Mouse (Mus musculus) lung, embryonic 16.5 days (tissue): ENCODE measurements around the gene Cmas. TPM values are rescaled to one million over a fixed set of nuclear protein-coding genes. Genes with fewer than 3 reads are reported as not detected.

Source experiments
- ATAC-seq: fragments of 200-750 bp; cut with Nextera tagmentation; 2 replicates; pipeline ENCODE4 v1.8.0; 2017; ENCODE audit warnings: low read depth, mild to moderate bottlenecking, moderate library complexity
- H3K27ac ChIP-seq: fragments of 300-500 bp; sonication (generic); 2 replicates; pipeline ENCODE4 v1.5.1; 2014; ENCODE audit warnings: mild to moderate bottlenecking, control low read depth, low read length
- H3K27me3 ChIP-seq: fragments of 300-500 bp; sonication (generic); 2 replicates; pipeline ENCODE4 v1.6.1; 2014; ENCODE audit warnings: low read depth, low read length, mixed read lengths; ENCODE audit not compliant: control insufficient read depth, insufficient read depth
- H3K36me3 ChIP-seq: fragments of 300-500 bp; sonication (generic); 2 replicates; pipeline ENCODE4 v1.6.1; 2014; ENCODE audit warnings: low read length; ENCODE audit not compliant: control insufficient read depth, insufficient read depth
- H3K4me1 ChIP-seq: fragments of 300-500 bp; sonication (generic); replicated peaks from 2 replicates; pipeline ENCODE4 v1.6.1; 2014; ENCODE audit warnings: low read length, mixed read lengths; ENCODE audit not compliant: control insufficient read depth, insufficient read depth
- H3K4me2 ChIP-seq: fragments of 300-500 bp; sonication (generic); 2 replicates; pipeline ENCODE4 v1.6.1; 2014; ENCODE audit warnings: low read depth, low read length, control low read depth
- H3K4me3 ChIP-seq: fragments of 300-500 bp; sonication (generic); 2 replicates; pipeline ENCODE4 v1.5.1; 2014; ENCODE audit warnings: mild to moderate bottlenecking, low read length, control low read depth
- H3K9ac ChIP-seq: fragments of 300-500 bp; sonication (generic); 2 replicates; pipeline ENCODE4 v1.6.1; 2014; ENCODE audit warnings: low read length, control low read depth
- H3K9me3 ChIP-seq: fragments of 300-500 bp; sonication (generic); 2 replicates; pipeline ENCODE4 v1.6.1; 2016; ENCODE audit warnings: low read length; ENCODE audit not compliant: control insufficient read depth
- WGBS: fragments of 180-500 bp; shearing (Covaris S2); extraction: QIAGEN DNeasy Blood & Tissue Kit; methylation state at CpG from one replicate; pipeline ENCODE4 v1.1.7; 2014; 5-methylcytosine and 5-hydroxymethylcytosine counted together
- polyA plus RNA-seq: library from polyadenylated mRNA; unstranded; fragments of >200 nt; fragmentation: Nextera tagmentation; extraction: Ambion mirVana; gene quantifications from 2 replicates; pipeline ENCODE4 v1.2.1, GENCODE M21; 2015

The Cmas gene
- polyA plus RNA-seq, 1 experiment from 2014 or later = 65.1 TPM

- peaks cover 3% of the 10 kb centered on the region; the same call in 1 of the 2 replicates for H3K27me3 ChIP-seq
- peaks cover 16% of the 10 kb centered on the region for H3K4me1 ChIP-seq
- no peak for ATAC-seq
- WGBS = 79% methylated on average over 2 of the region's 2 CpGs
- no peak overlapping the region for H3K9ac ChIP-seq
- H3K9me3 ChIP-seq = no peaks in the 10 kb centered on the region
- H3K4me2 ChIP-seq = no peak overlapping the region
- no peak overlapping the region for H3K27ac ChIP-seq
- H3K36me3 ChIP-seq = peaks cover 5% of the 10 kb centered on the region
- H3K4me3 ChIP-seq = no peak overlapping the region
These were observed 3.1 kb downstream of the Cmas start for GRCm38 (mm10) chr6:142759633-142760032.

DNA sequence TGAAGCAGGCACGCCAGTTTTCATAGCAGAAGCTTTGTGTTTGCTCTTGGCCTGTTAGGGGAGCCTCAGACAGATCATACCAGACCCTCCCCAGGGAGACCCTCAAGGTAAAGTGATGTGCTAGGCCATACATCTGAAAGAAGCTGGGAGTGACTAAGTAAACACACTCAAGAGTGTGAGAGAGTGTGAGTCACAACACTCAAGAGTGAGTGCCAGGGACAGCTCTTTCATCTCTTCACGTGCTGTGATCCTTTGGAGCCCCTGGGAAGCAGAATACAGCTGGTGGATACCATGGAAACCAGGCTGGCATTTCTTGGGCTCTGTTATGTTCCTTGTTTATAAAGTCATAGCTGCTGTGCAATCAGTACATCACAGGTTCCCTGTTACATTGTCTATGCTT lies 8.4 kb downstream of the Cmas start:
- ATAC-seq = peak; percentile 54
- H3K4me3 ChIP-seq = no peak overlapping the region
- no peak overlapping the region for H3K9ac ChIP-seq
- no peaks in the 10 kb centered on the region for H3K9me3 ChIP-seq
- no peak overlapping the region for H3K4me2 ChIP-seq
- no peak overlapping the region for H3K27ac ChIP-seq
- H3K27me3 ChIP-seq = no peaks in the 10 kb centered on the region
- WGBS = 27% methylated on average over 2 of the region's 2 CpGs
- peaks cover 12% of the 10 kb centered on the region for H3K4me1 ChIP-seq
- peaks cover 22% of the 10 kb centered on the region for H3K36me3 ChIP-seq

DNA sequence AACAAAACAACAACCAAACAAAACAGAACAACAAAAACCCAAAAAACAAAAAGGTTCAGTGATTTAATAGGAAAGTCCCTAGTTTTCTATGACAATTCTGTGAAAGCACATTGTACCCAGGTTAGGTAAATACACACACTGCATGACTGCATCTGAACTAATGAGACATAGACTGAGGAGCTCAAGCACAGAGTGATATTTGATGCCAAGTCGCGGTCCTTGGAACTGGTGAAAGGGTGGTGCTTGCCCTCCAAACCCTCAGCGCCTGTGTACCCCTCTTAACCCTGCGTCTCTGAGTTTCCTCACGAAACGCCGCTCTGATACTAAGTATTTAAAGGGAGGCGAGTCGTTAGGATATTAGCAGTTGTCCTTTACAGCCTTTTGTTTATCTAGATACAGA lies 10.8 kb downstream of the Cmas start:
- no peak for ATAC-seq
- 85% methylated on average over 9 of the region's 9 CpGs for WGBS
- no peak overlapping the region for H3K27ac ChIP-seq
- no peaks in the 10 kb centered on the region for H3K27me3 ChIP-seq
- no peaks in the 10 kb centered on the region for H3K9me3 ChIP-seq
- peaks cover 33% of the 10 kb centered on the region for H3K36me3 ChIP-seq
- H3K9ac ChIP-seq = no peak overlapping the region
- H3K4me1 ChIP-seq = peaks cover 12% of the 10 kb centered on the region
- H3K4me3 ChIP-seq = no peak overlapping the region
- H3K4me2 ChIP-seq = no peak overlapping the region

DNA sequence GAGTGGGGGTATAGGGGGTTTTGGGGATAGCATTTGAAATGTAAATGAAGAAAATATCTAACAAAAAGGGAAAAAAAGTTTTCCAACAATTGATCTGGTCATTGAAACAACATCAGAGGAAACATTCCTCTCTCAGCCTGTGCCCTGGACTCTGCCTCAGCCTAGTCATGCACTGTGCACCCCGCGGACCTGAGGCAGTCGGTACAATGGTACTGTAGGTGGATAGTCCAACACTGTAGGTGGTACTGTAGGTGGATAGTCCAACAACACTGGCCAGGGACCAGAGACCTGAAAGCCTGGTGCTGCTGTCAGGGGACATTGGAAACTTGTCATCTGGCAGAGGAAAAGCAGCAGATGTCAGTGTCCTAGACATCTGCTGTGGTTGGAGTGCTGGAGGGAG lies 13.4 kb downstream of the Cmas start:
- WGBS = 94% methylated on average over 3 of the region's 3 CpGs
- no peaks in the 10 kb centered on the region for H3K9me3 ChIP-seq

GRCm38 (mm10) chr6:142771643-142772042 lies 15.2 kb downstream of the Cmas start:
- Histone ChIP-seq H3K9ac (no peak overlapping the region), H3K4me2 (no peak overlapping the region), H3K36me3 (peaks cover 33% of the 10 kb centered on the region), H3K4me3 (no peak overlapping the region), H3K4me1 (no peaks in the 10 kb centered on the region), H3K27ac (no peak overlapping the region), H3K9me3 (no peaks in the 10 kb centered on the region), H3K27me3 (no peaks in the 10 kb centered on the region)
- no peak for ATAC-seq
- 81% methylated on average over 4 of the region's 4 CpGs for WGBS

More for the DNA sequence above, 13.4 kb downstream of the Cmas start:
- peaks cover 44% of the 10 kb centered on the region for H3K36me3 ChIP-seq
- no peak overlapping the region for H3K27ac ChIP-seq
- peaks cover 4% of the 10 kb centered on the region for H3K4me1 ChIP-seq
- H3K27me3 ChIP-seq = no peaks in the 10 kb centered on the region
- ATAC-seq = no peak
- no peak overlapping the region for H3K4me2 ChIP-seq
- H3K4me3 ChIP-seq = no peak overlapping the region
- no peak overlapping the region for H3K9ac ChIP-seq

- Histone ChIP-seq H3K4me1 (no peaks in the 10 kb centered on the region), H3K27ac (no peak overlapping the region), H3K27me3 (no peaks in the 10 kb centered on the region), H3K9ac (no peak overlapping the region), H3K36me3 (peaks cover 30% of the 10 kb centered on the region), H3K4me2 (no peak overlapping the region), H3K9me3 (no peaks in the 10 kb centered on the region), H3K4me3 (no peak overlapping the region)
- ATAC-seq = no peak
- WGBS = 90% methylated on average over 5 of the region's 5 CpGs
These were observed 17.1 kb downstream of the Cmas start for GRCm38 (mm10) chr6:142773566-142773965.

- Histone ChIP-seq H3K4me3 (no peak overlapping the region), H3K9ac (no peak overlapping the region), H3K4me1 (no peaks in the 10 kb centered on the region), H3K27ac (no peak overlapping the region), H3K36me3 (peaks cover 21% of the 10 kb centered on the region), H3K9me3 (no peaks in the 10 kb centered on the region), H3K27me3 (no peaks in the 10 kb centered on the region), H3K4me2 (no peak overlapping the region)
- no peak for ATAC-seq
- 59% methylated on average over 4 of the region's 4 CpGs for WGBS
These were observed 20.4 kb downstream of the Cmas start for GRCm38 (mm10) chr6:142776935-142777334.

DNA sequence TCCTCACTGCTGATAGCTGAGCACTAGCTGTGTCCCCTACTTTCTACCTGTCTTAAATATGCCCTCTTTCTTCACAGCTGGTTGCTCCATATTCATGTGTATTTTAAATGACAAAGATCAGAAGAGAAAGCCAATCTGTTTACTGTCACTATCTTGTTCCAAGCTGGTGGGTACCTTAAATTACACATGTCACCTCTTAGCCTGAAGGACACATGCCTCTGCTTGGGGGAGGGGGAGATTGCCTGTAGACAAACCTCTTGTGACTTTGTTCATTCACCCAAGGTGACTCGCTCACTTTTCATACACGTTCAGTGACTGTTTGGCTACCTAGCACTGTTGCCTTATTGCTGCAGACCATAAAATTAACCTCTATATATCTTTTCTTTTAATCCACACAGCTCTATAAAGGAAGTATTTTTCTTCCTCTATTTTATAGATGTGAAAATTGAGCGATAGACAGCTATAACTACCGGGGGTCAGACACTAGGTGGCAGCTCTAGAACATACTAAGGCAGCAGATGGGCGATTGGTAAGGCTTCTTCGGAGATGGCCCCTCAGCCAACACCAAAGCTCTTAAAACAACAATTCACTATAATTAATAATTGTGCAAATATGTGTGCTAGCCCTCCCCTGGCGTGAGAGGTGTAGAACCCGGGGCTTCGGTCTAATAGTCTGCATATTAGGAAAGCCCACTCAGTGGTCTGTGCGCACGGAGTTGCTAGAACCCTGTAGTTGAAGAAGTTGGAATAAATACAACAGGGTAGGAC lies 22.7 kb downstream of the Cmas start:
- no peak overlapping the region for H3K9ac ChIP-seq
- no peaks in the 10 kb centered on the region for H3K4me1 ChIP-seq
- 40% methylated on average over 11 of the region's 11 CpGs for WGBS
- no peak overlapping the region for H3K27ac ChIP-seq
- no peaks in the 10 kb centered on the region for H3K27me3 ChIP-seq
- no peaks in the 10 kb centered on the region for H3K9me3 ChIP-seq
- no peak overlapping the region for H3K4me2 ChIP-seq
- peak; percentile 62 for ATAC-seq
- H3K4me3 ChIP-seq = no peak overlapping the region
- peaks cover 3% of the 10 kb centered on the region; the same call in 1 of the 2 replicates for H3K36me3 ChIP-seq

- no peak overlapping the region for H3K9ac ChIP-seq
- H3K36me3 ChIP-seq = no peaks in the 10 kb centered on the region; the same call in 1 of the 2 replicates
- WGBS = 68% methylated on average over 14 of the region's 14 CpGs
- no peak overlapping the region for H3K27ac ChIP-seq
- no peak overlapping the region for H3K4me2 ChIP-seq
- H3K4me1 ChIP-seq = no peaks in the 10 kb centered on the region
- no peaks in the 10 kb centered on the region for H3K27me3 ChIP-seq
- H3K9me3 ChIP-seq = no peaks in the 10 kb centered on the region
- ATAC-seq = peak; percentile 15; the same call in 1 of the 2 replicates
- H3K4me3 ChIP-seq = no peak overlapping the region
These were observed 23.5 kb downstream of the Cmas start for GRCm38 (mm10) chr6:142779812-142780573.
